15 mouse cellular contexts compared by ENCODE assay signal in genomic region chr3:95627763-95628162, GRCm38 (mm10). TPM values are rescaled to one million over a fixed set of nuclear protein-coding genes. Genes with fewer than 3 reads are reported as not detected.
DNase-seq lines count a peak whose midpoint lies in the region; ATAC-seq and TF ChIP-seq lines count a peak whose summit lies in the region.
"Had no signal": no experiment of that assay in that cellular context is flagged by ENCODE, and none has a peak within 500 bp of the region (broad histone marks: within the 10 kb centered on the region; RNA-seq: fewer than 3 reads in every experiment).

No protein-coding gene starts in this region.

- DNase-seq in midbrain, postnatal 0 days (ENCODE audit: low spot score) = no peak
- DNase-seq in frontal cortex, postnatal 25 days (ENCODE audit: low spot score in 2 of 2) = peak; percentile 36 to 45
- DNase-seq in layer of hippocampus, postnatal 36 days = peak; percentile 68
- peak; percentile 83 for DNase-seq in right cerebral cortex, postnatal 25 days
- DNase-seq in forebrain, embryonic 14.5 days (ENCODE audit: low spot score) = no peak
- no peak for DNase-seq in kidney, adult 18-20 months
- DNase-seq: heart, postnatal 14 days; kidney, postnatal 10 days; lung, embryonic 14.5 days had no signal

- peaks cover 5% of the 10 kb centered on the region; the same call in 1 of the 2 replicates for H3K4me1 ChIP-seq in midbrain, postnatal 0 days (ENCODE audit: insufficient read depth, low read length)
- H3K4me1 ChIP-seq in midbrain, embryonic 15.5 days = peaks cover 26% of the 10 kb centered on the region
- H3K4me1 ChIP-seq in forebrain, embryonic 14.5 days (ENCODE audit: control insufficient read depth, insufficient read depth, low read length) = peaks cover 7% of the 10 kb centered on the region

- 92% methylated on average over 5 of the region's 5 CpGs for WGBS in midbrain, postnatal 0 days
- 90% methylated on average over 5 of the region's 5 CpGs for WGBS in midbrain, embryonic 15.5 days
- WGBS in forebrain, embryonic 14.5 days = 91% methylated on average over 5 of the region's 5 CpGs

- no peak overlapping the region for H3K4me2 ChIP-seq in midbrain, postnatal 0 days (ENCODE audit: low read depth, low read length, poor library complexity, severe bottlenecking)
- no peak overlapping the region for H3K4me2 ChIP-seq in midbrain, embryonic 15.5 days
- H3K4me2 ChIP-seq in forebrain, embryonic 14.5 days (ENCODE audit: low read length) = no peak overlapping the region
- H3K4me2 ChIP-seq: limb, embryonic 13.5 days; lung, embryonic 14.5 days had no signal

- no peak for TF ChIP-seq CTCF in midbrain, postnatal 0 days (IDR thresholded peaks at IDR 0.05)

- H3K9me3 ChIP-seq in midbrain, postnatal 0 days (ENCODE audit: low read length) = no peaks in the 10 kb centered on the region
- no peaks in the 10 kb centered on the region for H3K9me3 ChIP-seq in midbrain, embryonic 15.5 days
- no peaks in the 10 kb centered on the region for H3K9me3 ChIP-seq in forebrain, embryonic 14.5 days (replicated peaks; ENCODE audit: control insufficient read depth, low read length)
- H3K9me3 ChIP-seq: forebrain, embryonic 10.5 days; limb, embryonic 13.5 days had no signal

- no peak overlapping the region for H3K4me3 ChIP-seq in midbrain, postnatal 0 days (ENCODE audit: low read depth, low read length)
- H3K4me3 ChIP-seq in midbrain, embryonic 15.5 days = no peak overlapping the region
- no peak overlapping the region for H3K4me3 ChIP-seq in forebrain, embryonic 14.5 days (ENCODE audit: low read depth, low read length)
- H3K4me3 ChIP-seq: forebrain, embryonic 10.5 days; limb, embryonic 13.5 days had no signal

- H3K27ac ChIP-seq in midbrain, postnatal 0 days (ENCODE audit: low read depth, low read length) = no peak overlapping the region
- H3K27ac ChIP-seq in midbrain, embryonic 15.5 days = no peak overlapping the region
- no peak overlapping the region for H3K27ac ChIP-seq in forebrain, embryonic 14.5 days (ENCODE audit: low read depth, low read length)
- H3K27ac ChIP-seq: forebrain, embryonic 10.5 days; limb, embryonic 13.5 days; stomach, postnatal 0 days had no signal

- H3K27me3 ChIP-seq in midbrain, postnatal 0 days (ENCODE audit: insufficient read depth, low read length) = no peaks in the 10 kb centered on the region
- H3K27me3 ChIP-seq in midbrain, embryonic 15.5 days (replicated peaks) = no peaks in the 10 kb centered on the region
- H3K27me3 ChIP-seq in forebrain, embryonic 14.5 days (replicated peaks; ENCODE audit: control insufficient read depth, insufficient read depth, low read length) = no peaks in the 10 kb centered on the region
- H3K27me3 ChIP-seq: limb, embryonic 13.5 days had no signal

- H3K36me3 ChIP-seq in midbrain, postnatal 0 days (ENCODE audit: insufficient read depth, low read length) = peaks cover 47% of the 10 kb centered on the region
- H3K36me3 ChIP-seq in midbrain, embryonic 15.5 days (replicated peaks) = peaks cover 46% of the 10 kb centered on the region
- H3K36me3 ChIP-seq in forebrain, embryonic 14.5 days (ENCODE audit: control insufficient read depth, insufficient read depth, low read length) = peaks cover 60% of the 10 kb centered on the region

- H3K9ac ChIP-seq in midbrain, postnatal 0 days (replicated peaks; ENCODE audit: low read length, poor library complexity, severe bottlenecking) = 0 out of 2 replicates have a peak overlapping the region, but pooled peaks have one; percentile 24
- H3K9ac ChIP-seq in midbrain, embryonic 15.5 days = no peak overlapping the region; the same call in 1 of the 2 replicates
- no peak overlapping the region; the same call in 1 of the 2 replicates for H3K9ac ChIP-seq in forebrain, embryonic 14.5 days (ENCODE audit: low read length)
- H3K9ac ChIP-seq: limb, embryonic 13.5 days; lung, embryonic 14.5 days had no signal

- ATAC-seq in midbrain, postnatal 0 days (ENCODE audit: low FRiP score) = no peak
- ATAC-seq in midbrain, embryonic 15.5 days (replicated peaks) = no peak
- no peak for ATAC-seq in forebrain, embryonic 14.5 days
- ATAC-seq: inflammation-experienced regulatory T-cells, adult 6 months had no signal

RNA-seq across cellular contexts. Expression of gene Ensa, which starts 3.0 kb away (rescaled TPM):
- total RNA-seq in midbrain, postnatal 0 days (2014; rRNA removed) = 100 and 124 TPM in 2 replicates
- 167 and 169 TPM in 2 replicates for polyA plus RNA-seq in midbrain, postnatal 0 days (2015; fragmentation: Nextera tagmentation; extraction: Ambion mirVana)
- 123 and 133 TPM in 2 replicates for polyA plus RNA-seq in midbrain, embryonic 15.5 days (2015; fragmentation: Nextera tagmentation; extraction: Ambion mirVana)
- 100 to 1,000 TPM; 310 TPM for total RNA-seq in layer of hippocampus, postnatal 36 days (2021)
- polyA plus RNA-seq in forebrain, embryonic 14.5 days (2014; fragmentation: Nextera tagmentation; extraction: Ambion mirVana) = 97.2 and 106 TPM in 2 replicates

RNA-seq across cellular contexts. Expression of gene Mcl1, which starts 30.8 kb away (rescaled TPM):
- total RNA-seq in midbrain, postnatal 0 days (2014; rRNA removed) = 105 and 136 TPM in 2 replicates
- 35.8 and 42.8 TPM in 2 replicates for polyA plus RNA-seq in midbrain, postnatal 0 days (2015; fragmentation: Nextera tagmentation; extraction: Ambion mirVana)
- 47.8 and 47.9 TPM in 2 replicates for polyA plus RNA-seq in midbrain, embryonic 15.5 days (2015; fragmentation: Nextera tagmentation; extraction: Ambion mirVana)
- 10 to 100 TPM; 60.8 to 61.3 TPM for total RNA-seq in layer of hippocampus, postnatal 36 days (2021)
- 50.3 and 50.8 TPM in 2 replicates for polyA plus RNA-seq in forebrain, embryonic 14.5 days (2014; fragmentation: Nextera tagmentation; extraction: Ambion mirVana)

RNA-seq across cellular contexts. Expression of gene Golph3l, which starts 39.0 kb away (rescaled TPM):
- total RNA-seq in midbrain, postnatal 0 days (2014; rRNA removed) = 19.1 and 22.2 TPM in 2 replicates
- 18.8 and 19.8 TPM in 2 replicates for polyA plus RNA-seq in midbrain, postnatal 0 days (2015; fragmentation: Nextera tagmentation; extraction: Ambion mirVana)
- polyA plus RNA-seq in midbrain, embryonic 15.5 days (2015; fragmentation: Nextera tagmentation; extraction: Ambion mirVana) = 27.4 and 27.9 TPM in 2 replicates
- 10 to 100 TPM; 26.3 to 26.4 TPM for total RNA-seq in layer of hippocampus, postnatal 36 days (2021)
- polyA plus RNA-seq in forebrain, embryonic 14.5 days (2014; fragmentation: Nextera tagmentation; extraction: Ambion mirVana) = 40.7 and 43.5 TPM in 2 replicates

RNA-seq across cellular contexts. Expression of gene Adamtsl4, which starts 60.0 kb away (rescaled TPM):
- 1.3 and 1.4 TPM in 2 replicates for total RNA-seq in midbrain, postnatal 0 days (2014; rRNA removed)
- polyA plus RNA-seq in midbrain, postnatal 0 days (2015; fragmentation: Nextera tagmentation; extraction: Ambion mirVana) = 1.0 and 1.4 TPM in 2 replicates
- 1.0 TPM in 2 replicates for polyA plus RNA-seq in midbrain, embryonic 15.5 days (2015; fragmentation: Nextera tagmentation; extraction: Ambion mirVana)
- total RNA-seq in layer of hippocampus, postnatal 36 days (2021) = 1 to 10 TPM; 5.0 to 5.1 TPM
- polyA plus RNA-seq in forebrain, embryonic 14.5 days (2014; fragmentation: Nextera tagmentation; extraction: Ambion mirVana) = 0.13 and 0.72 TPM in 2 replicates
- total RNA-seq: megakaryocyte-erythroid progenitor cell, adult 5-6 weeks had no signal

Comparison
In these comparisons a context has a peak if more than half of its experiments do, and no peak if none do; other contexts are left out.
1. DNase-seq: peak in frontal cortex, postnatal 25 days (2 of 2), layer of hippocampus, postnatal 36 days (2 of 2) and right cerebral cortex, postnatal 25 days (single experiment); none in midbrain, postnatal 0 days (single experiment), forebrain, embryonic 14.5 days (single experiment) and kidney, adult 18-20 months (single experiment).